Mouse (Mus musculus): Measurements from ENCODE around the gene Efnb2. TPM values are rescaled to one million over a fixed set of nuclear protein-coding genes. Genes with fewer than 3 reads are reported as not detected.

The Efnb2 gene
- total RNA-seq, 2 experiments from 2014 or later, result 67.2 to 69.6 TPM

DNA sequence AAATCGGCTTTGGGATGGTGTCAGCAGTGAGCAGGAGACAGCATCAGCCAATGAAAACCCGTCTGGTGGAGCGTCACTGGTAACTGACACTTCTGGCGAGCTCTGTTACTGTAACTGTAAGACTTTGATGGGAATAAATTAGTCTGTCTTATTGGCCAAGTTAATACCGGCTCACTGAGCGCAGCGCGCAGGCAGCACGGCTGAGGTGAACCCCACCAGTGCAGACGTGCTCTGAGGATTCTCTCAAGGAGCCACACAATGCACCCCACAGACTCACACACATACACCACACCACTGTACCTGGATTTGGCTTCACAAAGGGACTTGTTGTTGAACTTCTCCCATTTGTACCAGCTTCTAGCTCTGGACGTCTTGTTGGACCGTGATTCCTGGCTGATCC is 39.0 kb downstream of the Efnb2 start:
- DNase-seq (ENCODE audit: low spot score in 2 of 2), result peak in 1 of 2 experiments; percentile 54

DNA sequence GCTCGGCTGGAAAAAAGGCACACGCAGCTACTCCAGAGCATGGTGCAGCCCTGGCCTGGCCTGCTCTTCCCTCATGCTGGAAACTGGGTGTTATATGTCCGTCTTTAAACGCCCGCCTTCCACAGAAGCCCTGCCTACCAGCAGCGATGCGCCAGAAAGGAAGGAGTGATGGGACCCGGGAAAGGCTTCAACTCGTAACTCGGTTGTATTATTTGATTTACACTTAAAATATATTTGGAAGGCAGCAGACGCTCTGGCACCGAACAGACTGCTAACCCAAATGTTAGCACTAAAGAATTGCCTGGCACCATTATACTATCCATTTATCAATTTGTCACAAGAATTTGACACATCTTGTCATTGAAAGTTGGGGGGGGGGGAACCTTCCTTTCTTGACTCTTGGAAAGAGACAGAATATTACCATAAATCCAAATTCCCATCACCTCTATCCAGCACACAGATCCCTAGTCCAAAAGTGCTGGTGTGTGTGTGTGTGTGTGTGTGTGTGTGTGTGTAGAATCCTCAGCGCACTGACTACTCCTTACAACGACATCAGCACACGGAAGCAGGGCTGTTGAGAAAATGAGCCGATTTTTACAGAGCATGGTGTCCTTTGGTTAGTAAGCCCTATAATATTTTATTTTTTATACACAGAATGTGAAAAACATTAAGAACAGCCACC is 39.7 kb downstream of the Efnb2 start:
- intact Hi-C loops (cut with DNase I), result no loop called here
- peak in 1 of 2 experiments; percentile 64 for DNase-seq (ENCODE audit: low spot score in 2 of 2)

More for the DNA sequence above, 39.0 kb downstream of the Efnb2 start:
- intact Hi-C loops (cut with DNase I), result no loop called here

- intact Hi-C loops (cut with DNase I), result no loop called here
- peak in 1 of 2 experiments; percentile 60 for DNase-seq (ENCODE audit: low spot score in 2 of 2)
Observed at GRCm38 (mm10) chr8:8620536-8620935, 40.5 kb downstream of the Efnb2 start.

DNA sequence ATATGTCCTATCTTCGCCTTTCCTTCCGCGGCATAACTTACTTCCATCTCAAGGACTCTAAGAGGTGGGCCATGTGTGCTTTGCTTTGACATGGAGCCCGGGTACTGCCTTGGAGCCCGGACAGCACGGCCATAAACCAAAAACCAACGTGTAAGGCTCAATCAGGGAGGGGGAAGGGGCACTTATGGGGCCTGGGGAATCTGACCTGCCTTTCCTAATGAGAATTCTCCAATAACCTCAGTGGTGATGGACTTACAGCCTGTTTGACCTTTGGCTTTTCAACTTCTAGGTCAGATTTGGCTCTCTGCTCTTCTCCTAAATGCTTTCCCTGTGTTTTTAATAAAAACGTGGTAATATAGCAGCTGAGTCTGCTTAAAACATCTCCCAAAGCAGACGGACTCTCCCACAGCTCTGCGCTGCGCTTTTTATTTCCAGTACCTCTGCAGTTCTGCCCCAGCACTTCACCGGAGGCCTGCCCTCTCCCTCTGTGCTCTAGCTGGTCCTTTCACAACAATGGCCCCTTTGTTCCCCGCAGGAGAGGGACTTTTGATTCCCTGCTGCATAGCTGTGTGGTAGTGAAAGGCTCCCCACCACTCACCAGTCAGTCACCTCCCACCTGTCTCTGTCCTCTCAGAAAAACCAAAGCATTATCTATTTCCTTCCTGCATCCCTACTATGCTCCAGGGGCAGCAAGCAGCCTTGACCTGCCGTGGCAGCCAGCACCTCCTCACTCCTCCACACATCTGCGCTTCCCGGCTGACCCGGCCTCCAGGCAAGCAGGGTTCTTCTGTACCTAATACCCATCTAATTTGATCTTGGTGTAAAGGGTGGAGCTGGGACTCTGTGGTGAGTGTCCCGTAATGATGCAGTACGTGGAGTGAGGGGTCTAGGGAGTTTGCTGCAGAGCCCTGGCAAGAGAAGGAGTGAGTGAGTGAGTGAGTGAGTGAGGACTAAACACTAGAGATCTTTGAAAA is 41.5 kb downstream of the Efnb2 start:
- DNase-seq (ENCODE audit: low spot score in 2 of 2), result no peak
- intact Hi-C loops (cut with DNase I), result no loop called here

DNA sequence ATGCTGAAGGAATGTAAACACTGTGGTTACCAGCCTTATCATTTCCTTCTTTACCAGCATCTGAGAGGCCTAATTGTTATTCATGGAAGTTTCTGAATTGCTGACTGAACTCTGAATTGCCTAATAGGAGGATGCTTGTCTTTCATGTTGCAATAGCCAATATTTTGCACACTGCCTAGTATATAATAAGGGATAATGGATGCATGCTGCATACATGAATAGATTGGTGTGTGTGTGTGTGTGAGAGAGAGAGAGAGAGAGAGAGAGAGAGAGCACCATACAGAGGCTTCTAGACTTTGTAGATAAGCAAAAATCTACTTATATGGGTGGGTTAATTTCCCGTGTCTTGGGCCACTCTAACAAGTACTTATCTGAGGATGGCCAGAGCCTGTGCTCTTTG is 47.2 kb downstream of the Efnb2 start:
- DNase-seq (ENCODE audit: low spot score in 2 of 2), result no peak
- intact Hi-C loops (cut with DNase I), result no loop called here

GRCm38 (mm10) chr8:8611928-8612327 is 49.1 kb downstream of the Efnb2 start:
- no peak for DNase-seq (ENCODE audit: low spot score in 2 of 2)
- intact Hi-C loops (cut with DNase I), result no loop called here

DNA sequence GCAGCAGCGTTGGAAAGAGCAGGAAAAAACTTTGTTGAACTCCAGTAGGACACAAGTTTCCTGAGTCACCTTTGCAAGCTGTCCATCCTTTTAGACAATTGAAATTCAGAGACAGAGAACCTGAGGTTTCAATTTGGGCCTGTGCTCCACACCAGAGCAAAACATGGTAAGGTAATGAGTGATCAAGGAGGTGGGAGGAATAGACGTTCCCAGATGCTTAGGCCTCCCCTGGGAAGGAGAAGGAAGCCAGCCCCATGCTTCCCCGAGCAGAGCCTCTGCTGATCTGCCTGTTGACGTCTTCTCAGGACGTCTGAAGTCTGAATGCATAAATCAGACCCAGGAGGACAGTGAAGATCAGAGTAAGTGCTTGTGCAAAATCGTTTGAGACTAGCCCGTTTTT is 51.3 kb downstream of the Efnb2 start:
- intact Hi-C loops (cut with DNase I), result no loop called here
- DNase-seq (ENCODE audit: low spot score in 2 of 2), result no peak

- no peak for DNase-seq (ENCODE audit: low spot score in 2 of 2)
- intact Hi-C loops (cut with DNase I), result no loop called here
Observed at GRCm38 (mm10) chr8:8609141-8609540, 51.9 kb downstream of the Efnb2 start.

DNA sequence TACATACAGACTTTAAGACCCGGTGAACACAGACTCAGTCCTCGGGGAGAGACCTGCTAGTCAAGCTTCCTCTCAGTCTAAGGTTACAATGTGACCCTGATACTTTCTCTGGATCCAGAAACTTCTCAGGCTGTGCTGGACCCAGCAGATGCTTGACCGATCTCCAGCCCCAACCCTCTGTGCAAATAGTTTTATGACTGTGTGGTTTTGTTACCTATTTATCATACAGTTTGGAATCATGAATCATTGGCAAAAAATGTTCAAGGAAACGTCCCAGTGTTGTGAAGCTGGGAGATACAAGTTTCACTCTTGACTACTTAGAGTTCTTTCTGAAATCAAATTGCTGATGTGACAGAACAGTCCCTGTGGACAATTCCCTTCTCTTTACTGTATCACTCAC is 55.4 kb downstream of the Efnb2 start:
- no peak for DNase-seq (ENCODE audit: low spot score in 2 of 2)
- intact Hi-C loops (cut with DNase I), result no loop called here

- intact Hi-C loops (cut with DNase I), result no loop called here
Observed at GRCm38 (mm10) chr8:8603875-8604274, 57.2 kb downstream of the Efnb2 start.

GRCm38 (mm10) chr8:8602616-8603461 is 58.2 kb downstream of the Efnb2 start:
- no peak for DNase-seq (ENCODE audit: low spot score in 2 of 2)
- intact Hi-C loops (cut with DNase I), result no loop called here

More at GRCm38 (mm10) chr8:8603875-8604274, 57.2 kb downstream of the Efnb2 start:
- no peak for DNase-seq (ENCODE audit: low spot score in 2 of 2)

- intact Hi-C loops (cut with DNase I), result no loop called here
- DNase-seq (ENCODE audit: low spot score in 2 of 2), result peak in 1 of 2 experiments; percentile 63
Observed at GRCm38 (mm10) chr8:8599931-8600330, 61.1 kb downstream of the Efnb2 start.

DNA sequence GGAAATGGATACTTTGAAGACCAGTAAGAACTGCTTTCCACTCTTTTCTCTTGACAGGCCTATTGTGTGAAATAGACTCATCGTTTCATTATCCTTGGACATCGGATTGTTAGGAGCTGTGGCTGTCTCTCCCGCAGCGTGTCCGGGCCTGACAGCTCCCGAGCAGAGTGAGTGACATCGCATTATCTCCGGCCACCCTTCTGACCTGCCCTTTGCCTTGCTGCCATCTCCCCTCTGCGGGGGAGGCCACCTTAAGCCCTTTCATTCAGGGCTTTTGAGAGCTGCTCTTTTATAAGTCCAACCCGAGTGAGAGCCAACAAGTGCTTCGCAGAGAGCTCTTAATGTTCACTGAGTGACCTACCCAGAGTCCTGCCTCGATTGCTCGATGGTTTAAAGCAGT is 63.6 kb downstream of the Efnb2 start:
- intact Hi-C loops (cut with DNase I), result no loop called here
- DNase-seq (ENCODE audit: low spot score in 2 of 2), result no peak

DNA sequence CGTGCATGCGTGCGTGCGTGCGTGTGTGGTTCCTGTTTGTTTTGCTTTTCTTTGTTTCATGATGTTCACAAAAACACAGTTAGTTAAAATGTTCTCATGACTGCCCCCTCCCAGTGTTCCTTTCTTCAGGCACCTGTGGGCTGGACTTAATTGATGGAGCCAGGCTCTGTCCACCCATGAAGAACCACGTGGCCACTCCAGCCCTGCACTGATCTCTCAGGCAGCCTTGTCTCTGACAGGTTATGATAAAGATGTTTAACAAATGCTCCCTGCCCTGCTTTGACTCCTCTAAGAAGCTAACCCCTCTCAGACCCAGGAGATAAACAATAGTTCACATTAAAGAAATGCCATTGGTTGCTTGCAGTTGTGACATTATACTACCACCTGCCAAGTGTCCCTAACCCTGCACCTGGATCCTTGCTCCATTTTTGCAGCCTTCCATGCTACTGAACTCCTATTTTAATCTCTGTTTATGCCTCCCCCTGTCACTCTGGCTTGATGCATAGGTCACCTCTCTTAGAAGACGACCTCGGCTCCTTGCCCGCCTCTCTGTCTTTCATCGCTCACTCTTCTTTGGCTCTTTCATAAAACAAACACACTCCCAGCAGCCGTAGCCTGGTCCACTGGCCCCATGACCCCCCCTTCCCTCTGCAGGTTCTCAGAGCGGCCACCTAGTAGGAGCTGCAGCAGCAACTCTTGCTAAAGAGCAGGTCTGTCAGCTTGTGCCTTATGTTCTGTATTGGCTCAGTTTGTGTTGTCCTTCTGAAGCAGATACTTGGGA is 65.0 kb downstream of the Efnb2 start:
- intact Hi-C loops (cut with DNase I), result no loop called here
- DNase-seq (ENCODE audit: low spot score in 2 of 2), result no peak

- intact Hi-C loops (cut with DNase I), result no loop called here
- DNase-seq (ENCODE audit: low spot score in 2 of 2), result no peak
Observed at GRCm38 (mm10) chr8:8593812-8594211, 67.2 kb downstream of the Efnb2 start.

DNA sequence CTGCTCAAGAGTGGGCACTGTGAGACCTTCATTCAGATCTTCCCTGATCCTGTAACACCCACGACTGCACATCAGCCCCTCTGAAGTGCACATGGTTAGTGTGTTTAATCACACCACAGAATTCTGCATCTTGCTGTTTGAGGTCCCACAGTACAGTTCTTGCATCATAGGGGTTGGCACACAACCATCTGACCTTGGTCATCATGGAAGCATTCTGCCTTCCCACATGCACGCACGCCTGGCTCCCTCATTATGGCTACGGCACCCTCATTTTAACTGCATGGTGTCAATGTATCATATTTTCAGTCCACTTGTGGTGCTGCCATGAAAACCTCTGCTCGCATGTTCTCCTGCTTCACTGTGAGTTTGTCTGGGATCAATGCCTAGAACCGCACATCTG is 67.7 kb downstream of the Efnb2 start:
- no peak for DNase-seq (ENCODE audit: low spot score in 2 of 2)
- intact Hi-C loops (cut with DNase I), result no loop called here

- DNase-seq (ENCODE audit: low spot score in 2 of 2), result no peak
- intact Hi-C loops (cut with DNase I), result no loop called here
Observed at GRCm38 (mm10) chr8:8592331-8592730, 68.7 kb downstream of the Efnb2 start.

GRCm38 (mm10) chr8:8583981-8584377 is 77.1 kb downstream of the Efnb2 start:
- no peak for DNase-seq (ENCODE audit: low spot score in 2 of 2)
- intact Hi-C loops (cut with DNase I), result no loop called here

DNA sequence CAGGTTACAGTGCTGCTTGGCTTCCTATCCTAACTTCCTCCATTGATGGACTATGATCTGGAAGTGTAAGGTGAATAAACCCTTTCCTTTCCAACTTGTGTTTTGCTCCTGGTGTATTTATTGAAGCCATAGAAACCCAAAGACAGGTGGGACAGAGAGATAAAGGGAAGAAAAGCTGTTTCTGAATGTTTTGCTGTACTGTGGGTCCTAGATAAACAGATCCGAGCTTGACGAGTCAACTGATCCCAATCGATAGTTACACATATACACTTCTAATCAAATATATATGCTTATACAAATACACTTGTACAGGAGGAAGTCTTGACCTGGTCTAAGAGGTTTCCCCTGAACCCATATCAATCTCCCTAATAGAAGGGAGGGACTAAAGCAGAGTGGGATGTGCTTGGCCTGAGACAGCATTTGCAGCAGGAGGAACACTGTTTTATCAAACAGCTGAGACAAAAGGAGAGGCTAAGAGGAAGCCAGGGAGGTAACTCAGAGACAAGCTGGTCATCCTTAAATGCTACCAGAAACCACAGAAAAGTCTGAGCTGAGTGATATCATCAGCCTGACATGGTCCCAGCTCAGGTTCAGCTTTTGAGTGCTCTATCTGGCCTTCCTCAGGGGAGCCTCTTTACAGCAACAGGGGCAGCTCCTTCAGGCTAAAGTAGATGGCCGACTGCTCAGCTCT is 77.6 kb downstream of the Efnb2 start:
- no peak for DNase-seq (ENCODE audit: low spot score in 2 of 2)
- intact Hi-C loops (cut with DNase I), result no loop called here

Measured in left cerebral cortex, postnatal 25 days (tissue).